Mouse (Mus musculus): ENCODE data around the gene Tmem270. TPM values are rescaled to one million over a fixed set of nuclear protein-coding genes. Genes with fewer than 3 reads are reported as not detected.
A peak's percentile ranks its signal among the peaks of the same experiment; 100 is the strongest.
"Not testable (repeated sequence)": the region's sequence is repeated elsewhere in the genome, so short reads cannot be mapped to it uniquely, and the experiment has no call there.

Tmem270 gene
- total RNA-seq (2021) = not detected

DNA sequence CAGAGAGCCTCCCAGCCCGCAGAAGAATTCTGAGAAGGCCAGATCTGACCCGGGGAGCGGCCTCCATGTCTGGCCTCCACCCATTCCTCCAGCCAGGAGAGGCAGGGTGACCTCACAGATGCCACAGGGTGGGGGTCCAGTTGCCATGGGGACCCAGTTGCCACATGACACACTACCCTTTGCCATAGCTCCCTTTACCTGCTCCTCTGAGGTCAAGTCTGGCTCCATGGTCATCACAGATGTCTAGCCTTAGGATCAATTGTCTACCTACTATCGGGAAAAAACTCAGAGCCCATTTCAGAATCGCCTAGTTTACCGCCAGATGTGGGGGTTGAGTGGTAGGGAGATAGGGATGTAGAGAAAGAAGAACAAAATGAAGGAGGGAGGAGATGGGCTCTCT lies at the start of gene Tmem270:
Gene Tmem270 (minus strand): TSS at position 101 of the 400 bp plus-strand sequence.
- intact Hi-C loops (cut with DNase I) = loop anchor here (1.0 kb wide), 1 partner anchor 59 kb away; no protein-coding TSS in a partner anchor
- DNase-seq (ENCODE audit: low spot score) = no peak

DNA sequence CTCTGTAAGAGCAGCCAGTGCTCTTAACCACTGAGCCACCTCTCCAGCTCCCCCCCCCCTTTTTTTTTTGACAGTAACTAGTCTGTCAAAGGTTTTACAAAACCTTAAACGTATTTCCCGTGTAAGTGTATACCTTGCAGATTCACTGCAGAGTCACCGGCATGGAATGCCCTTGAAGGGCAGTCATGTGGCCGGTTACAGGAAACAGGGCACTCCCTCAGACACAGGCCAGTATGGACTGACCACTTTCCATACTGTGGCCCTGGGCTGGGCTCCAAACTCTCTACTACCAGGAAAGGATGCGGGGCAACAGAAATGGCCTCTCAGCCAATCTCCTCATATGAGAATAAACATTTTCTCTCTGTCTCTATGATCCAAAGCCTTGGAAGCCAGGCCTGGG lies 49.0 kb upstream of the Tmem270 start:
- no peak for DNase-seq (ENCODE audit: low spot score)
- intact Hi-C loops (cut with DNase I) = no loop called here

DNA sequence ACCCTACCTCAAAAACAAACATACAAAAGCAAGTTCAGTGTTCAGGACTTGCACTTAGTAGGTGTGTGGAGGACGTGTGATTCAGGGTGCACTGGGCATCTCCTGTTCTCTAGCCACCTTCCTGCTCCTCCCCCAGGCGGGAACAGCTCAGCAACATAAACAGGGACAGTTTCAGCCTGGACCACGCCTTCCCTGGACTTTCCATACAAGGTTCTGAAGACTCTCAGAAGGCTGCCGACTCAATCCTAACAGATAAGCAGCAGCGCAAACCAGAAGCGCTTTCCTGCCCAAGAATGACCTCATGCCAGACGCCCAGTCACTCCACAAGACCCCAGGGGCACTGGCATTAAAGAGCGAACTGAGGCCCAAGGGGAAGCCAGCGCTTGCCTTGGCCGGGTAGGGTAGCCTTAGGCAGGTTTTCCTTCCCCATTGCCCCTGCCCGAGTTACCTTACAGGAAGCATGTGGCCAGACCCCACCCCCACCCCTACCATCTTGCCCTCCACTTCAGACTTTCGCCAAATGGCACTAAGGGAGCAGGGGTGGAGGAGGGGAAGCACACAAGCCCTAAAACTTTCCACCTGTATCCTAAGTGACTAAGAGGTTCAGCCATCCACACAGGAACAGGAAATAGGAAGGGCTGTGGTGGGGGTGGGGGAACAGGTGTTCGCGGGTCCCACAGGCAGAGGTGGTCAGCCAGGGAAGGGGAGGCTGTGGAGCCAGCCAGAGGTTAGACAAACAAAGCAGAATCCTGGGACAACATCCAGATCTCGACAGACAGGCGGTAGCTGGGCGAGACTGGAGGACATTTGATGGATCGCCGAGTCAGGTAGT lies 44.7 kb upstream of the Tmem270 start:
- DNase-seq (ENCODE audit: low spot score) = peak; percentile 20

DNA sequence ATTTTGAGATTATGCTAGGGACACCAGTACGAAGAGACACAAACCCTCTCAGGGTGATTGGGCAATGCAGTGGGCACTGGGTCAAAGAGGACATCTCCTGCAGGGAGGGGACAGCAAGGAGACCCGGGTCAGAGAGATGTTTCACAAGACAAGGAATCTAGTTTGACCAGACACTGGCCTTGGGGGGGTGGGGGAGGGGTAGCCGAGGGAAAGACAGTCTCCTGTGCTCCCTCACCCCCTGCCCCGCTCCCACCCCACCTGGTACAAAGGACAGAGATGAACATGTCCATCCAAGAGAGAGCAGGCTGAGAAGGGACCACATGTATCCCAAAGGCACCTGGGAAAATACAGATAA lies 41.5 kb upstream of the Tmem270 start:
- intact Hi-C loops (cut with DNase I) = no loop called here
- no peak for DNase-seq (ENCODE audit: low spot score)

More for the DNA sequence above, 44.7 kb upstream of the Tmem270 start:
- intact Hi-C loops (cut with DNase I) = no loop called here

DNA sequence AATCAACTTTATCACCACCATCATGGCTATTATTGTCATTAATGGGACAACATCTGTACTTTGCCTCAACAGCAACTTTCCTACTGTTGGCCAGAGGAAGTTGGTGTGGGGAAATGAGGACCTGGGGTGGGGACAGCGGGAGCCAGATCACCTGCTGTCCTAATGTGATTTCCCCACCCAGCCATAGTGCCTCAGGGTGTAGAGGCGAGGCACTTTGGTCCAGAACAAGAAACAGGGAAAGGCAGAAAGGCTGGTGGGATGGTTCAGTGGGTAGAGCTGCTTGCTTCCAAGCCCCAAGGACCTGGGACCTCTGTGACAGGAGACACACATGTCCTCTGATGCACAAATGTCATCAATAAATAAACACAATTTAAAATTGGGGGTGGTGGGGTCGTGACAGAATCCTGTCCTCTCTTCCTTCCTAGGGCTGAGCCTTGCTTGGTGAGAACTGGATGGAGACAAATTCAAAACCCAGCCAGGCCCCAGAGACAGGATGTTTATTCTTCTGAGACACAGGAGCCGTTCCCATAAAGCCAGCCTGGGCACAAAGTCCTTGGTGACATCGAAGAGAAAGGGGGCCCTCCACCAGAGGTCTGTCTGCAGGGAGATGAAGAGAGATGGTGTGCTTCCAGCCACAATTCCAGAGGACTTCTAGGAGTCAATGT lies 41.0 kb upstream of the Tmem270 start:
- DNase-seq (ENCODE audit: low spot score) = no peak
- intact Hi-C loops (cut with DNase I) = no loop called here

DNA sequence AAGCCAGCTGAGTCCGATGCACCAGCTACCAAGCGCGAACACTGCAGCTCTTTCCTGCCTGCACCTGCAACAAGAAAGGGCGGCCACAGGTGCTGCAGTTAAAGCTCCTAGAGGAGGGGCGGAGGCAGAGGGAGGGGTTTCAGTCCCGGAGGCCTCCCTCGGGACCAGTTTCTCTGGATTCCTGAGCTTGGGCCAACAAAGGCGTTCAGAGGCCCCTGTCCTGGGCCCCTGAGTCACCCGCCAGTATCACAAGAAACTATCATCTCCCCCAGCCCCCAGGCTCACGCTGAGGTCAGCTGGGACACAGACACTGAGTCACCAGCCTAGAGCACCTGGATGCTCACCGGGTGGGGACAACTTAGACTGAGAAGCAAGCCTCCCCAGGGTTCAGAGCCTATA lies 40.3 kb upstream of the Tmem270 start, which contains the start of gene Cldn4:
Gene Cldn4 (minus strand): TSS at position 78 of the 399 bp plus-strand sequence.
- DNase-seq (ENCODE audit: low spot score) = no peak
- intact Hi-C loops (cut with DNase I) = no loop called here

DNA sequence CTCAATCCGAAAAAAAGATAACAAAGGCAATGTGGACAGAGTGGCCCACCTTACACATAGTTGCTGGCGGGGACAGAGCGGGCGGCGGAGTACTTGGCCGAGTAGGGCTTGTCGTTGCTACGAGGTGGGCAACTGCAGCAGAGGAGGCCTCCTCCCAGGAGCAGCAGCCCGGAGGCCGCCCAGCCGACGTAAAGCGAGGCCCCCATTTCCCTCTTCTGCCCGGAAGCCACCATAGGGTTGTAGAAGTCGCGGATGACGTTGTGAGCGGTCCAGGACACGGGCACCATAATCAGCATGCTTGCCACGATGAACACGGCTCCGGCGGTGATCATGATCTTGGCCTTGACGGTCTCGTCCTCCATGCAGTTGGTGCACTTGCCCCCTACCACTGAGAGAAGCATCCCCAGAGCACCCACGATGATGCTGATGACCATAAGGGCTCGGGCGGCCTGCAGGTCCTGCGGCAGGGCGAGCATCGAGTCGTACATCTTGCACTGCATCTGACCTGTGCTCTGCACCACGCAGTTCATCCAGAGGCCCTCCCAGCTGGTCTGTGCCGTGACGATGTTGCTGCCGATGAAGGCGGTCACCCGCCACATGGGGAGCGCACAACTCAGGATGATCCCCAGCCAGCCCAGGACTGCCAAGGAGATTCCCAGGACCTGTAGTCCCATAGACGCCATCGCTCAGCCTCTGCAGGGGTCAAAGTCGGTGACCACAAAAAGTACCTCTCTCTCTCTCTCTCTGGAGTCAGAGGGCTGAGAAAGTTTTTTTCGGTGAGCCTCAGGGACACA lies 39.7 kb upstream of the Tmem270 start:
- intact Hi-C loops (cut with DNase I) = no loop called here
- DNase-seq (ENCODE audit: low spot score) = no peak

DNA sequence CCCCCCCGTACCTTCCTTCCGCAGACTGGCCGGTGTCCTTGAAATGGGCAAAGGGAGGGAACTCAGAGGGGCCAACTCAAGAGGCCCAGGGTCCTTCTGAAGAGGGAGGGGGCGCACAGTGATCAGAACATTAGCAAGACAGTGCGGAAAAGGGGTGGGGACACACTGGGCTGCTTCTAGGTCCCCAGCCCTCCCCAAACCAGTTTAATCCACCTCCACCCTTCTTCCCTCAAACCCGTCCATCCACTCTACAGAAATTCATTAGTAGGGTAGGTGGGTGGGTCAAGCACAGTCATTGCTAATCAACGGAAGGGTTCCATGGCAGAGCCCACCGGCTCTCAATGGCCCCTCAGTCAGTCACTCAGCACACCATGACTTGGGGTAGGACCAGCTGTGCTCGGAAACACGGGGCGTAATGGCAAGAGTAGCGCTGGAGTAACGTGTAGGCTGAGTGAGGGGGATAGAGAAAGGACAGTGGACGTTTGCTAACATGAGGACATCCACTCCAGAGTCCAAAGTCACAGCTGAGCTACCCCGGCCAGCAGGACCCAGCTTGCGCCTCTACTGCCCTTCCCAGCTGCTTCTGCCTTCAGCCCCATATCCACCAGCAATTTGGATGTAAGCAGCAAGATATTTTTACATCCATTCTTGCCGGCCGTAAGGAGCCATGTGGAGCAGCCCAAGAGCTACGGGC lies 38.9 kb upstream of the Tmem270 start:
- no peak for DNase-seq (ENCODE audit: low spot score)
- intact Hi-C loops (cut with DNase I) = no loop called here

DNA sequence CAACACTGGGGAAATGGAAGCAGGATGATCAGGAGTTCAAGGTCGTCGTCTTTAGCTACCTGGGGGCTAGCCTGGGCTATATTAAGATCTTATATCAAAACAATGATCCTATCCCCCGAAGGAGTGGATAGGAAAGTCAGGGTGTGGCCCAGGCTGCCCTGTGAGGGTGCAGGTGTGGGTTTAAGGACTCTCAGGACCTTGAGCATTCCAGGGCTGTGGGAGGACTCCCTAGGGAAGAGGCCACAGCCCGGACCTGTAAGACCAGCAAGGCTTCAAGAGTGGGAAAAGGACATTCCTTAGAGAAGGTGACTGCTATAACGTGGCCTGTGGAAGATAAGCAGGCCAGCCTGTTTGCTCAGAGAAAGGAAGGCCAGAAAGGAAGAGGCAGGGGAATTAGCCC lies 37.6 kb upstream of the Tmem270 start:
- DNase-seq (ENCODE audit: low spot score) = no peak
- intact Hi-C loops (cut with DNase I) = no loop called here

GRCm38 (mm10) chr5:134942740-134943139 lies 36.2 kb upstream of the Tmem270 start:
- DNase-seq (ENCODE audit: low spot score) = no peak
- intact Hi-C loops (cut with DNase I) = no loop called here

DNA sequence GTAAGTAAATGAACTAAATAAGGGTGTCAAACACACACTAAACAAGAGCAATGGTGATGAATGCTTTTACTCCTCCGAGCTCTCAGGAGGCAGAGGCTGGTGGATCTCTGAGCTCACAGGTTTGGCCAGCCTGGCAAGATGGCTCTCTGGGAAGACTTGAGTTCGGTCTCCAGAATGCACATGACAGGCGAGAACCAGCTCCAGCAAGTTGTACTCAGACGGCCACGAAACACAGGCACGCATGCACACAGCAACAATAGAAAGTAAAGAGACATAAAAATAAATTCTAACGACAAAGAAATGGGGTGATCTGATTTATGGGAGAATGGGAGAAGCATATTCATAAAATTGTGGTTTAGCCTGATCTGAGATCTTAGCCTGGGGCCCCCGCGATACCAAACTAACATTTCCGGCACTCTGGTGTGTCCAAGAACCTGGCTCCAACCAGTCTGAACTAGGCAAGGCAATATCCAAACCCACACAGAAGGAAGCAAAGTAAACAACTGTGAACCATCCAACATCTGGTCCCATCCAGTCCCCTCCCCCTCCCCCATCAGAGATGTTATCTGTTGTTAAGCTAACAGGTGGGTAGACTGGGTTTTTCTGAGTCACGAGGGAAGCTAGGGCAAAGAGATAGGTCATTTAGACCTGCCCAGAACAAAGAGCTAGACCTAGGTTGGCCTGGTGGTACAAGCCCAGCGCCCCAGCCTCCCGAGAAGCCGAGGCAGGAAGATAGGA lies 35.1 kb upstream of the Tmem270 start:
- intact Hi-C loops (cut with DNase I) = no loop called here
- no peak for DNase-seq (ENCODE audit: low spot score)

GRCm38 (mm10) chr5:134939554-134939953 lies 33.0 kb upstream of the Tmem270 start:
- DNase-seq (ENCODE audit: low spot score); intact Hi-C loops (cut with DNase I): not testable (repeated sequence)

- intact Hi-C loops (cut with DNase I) = no loop called here
- no peak for DNase-seq (ENCODE audit: low spot score)
Measured at GRCm38 (mm10) chr5:134939069-134939468, 32.5 kb upstream of the Tmem270 start.

GRCm38 (mm10) chr5:134936626-134937185 lies 30.2 kb upstream of the Tmem270 start:
- intact Hi-C loops (cut with DNase I) = no loop called here

GRCm38 (mm10) chr5:134936051-134936450 lies 29.5 kb upstream of the Tmem270 start:
- intact Hi-C loops (cut with DNase I) = no loop called here
- no peak for DNase-seq (ENCODE audit: low spot score)

More at GRCm38 (mm10) chr5:134936626-134937185, 30.2 kb upstream of the Tmem270 start:
- no peak for DNase-seq (ENCODE audit: low spot score)

- DNase-seq (ENCODE audit: low spot score) = no peak
- intact Hi-C loops (cut with DNase I) = no loop called here
Measured at GRCm38 (mm10) chr5:134934666-134935065, 28.1 kb upstream of the Tmem270 start.

DNA sequence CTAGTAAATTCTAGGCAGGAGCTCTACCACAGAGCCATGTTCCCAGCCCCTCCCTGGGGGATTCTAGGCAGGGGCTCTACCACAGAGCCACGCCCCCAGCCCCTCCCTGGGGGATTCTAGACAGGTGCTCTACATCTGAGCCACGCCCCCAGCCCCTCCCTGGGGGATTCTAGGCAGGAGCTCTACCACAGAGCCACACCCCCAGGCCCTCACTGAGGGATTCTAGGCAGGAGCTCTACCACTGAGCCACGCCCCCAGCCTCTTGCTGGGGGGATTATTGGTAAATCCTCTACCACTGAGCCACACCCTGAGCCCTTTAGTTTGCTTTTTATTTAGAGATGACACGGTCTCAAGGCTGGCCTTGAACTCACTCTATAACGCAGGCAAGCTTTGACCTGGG lies 27.2 kb upstream of the Tmem270 start:
- intact Hi-C loops (cut with DNase I) = not testable (repeated sequence)

DNA sequence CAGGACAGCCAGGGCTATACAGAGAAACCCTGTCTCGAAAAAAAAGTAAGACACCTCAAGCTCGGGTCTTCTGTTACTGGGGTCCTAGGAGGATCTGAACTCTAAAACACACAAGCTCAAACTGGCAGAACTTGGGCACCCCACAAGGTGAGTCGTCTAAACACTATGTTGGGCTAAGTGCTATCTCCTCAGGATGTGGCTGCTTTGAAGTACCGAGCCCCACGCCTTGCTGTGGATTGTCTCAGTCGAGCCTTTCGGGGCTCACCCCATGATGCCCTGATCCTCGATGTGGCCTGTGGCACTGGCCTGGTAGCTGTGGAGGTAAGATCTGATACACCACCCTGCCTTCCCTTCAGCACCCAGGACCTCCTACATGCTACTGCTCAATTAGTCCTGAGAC lies 26.7 kb upstream of the Tmem270 start:
- intact Hi-C loops (cut with DNase I) = no loop called here
- no peak for DNase-seq (ENCODE audit: low spot score)

More for the DNA sequence above, 27.2 kb upstream of the Tmem270 start:
- DNase-seq (ENCODE audit: low spot score) = not testable (repeated sequence)

DNA sequence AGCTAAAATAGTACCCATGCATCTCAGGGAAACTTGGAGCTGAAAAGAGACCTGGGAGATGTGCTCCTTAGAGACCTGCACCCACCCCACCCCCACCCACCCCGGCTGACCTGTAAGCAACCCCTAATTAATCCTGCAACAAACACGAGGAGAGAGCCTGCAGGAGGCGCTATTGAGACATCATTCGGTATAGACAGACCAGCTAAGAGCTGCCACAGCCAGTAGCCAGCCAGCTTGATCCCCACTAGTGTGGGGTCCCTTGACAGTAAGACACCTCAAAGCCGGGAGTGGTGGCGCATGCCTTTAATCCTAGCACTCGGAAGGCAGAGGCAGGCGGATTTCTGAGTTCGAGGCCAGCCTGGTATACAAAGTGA lies 26.4 kb upstream of the Tmem270 start:
- intact Hi-C loops (cut with DNase I) = loop anchor here (1.0 kb wide), 1 partner anchor 32 kb away; no protein-coding TSS in a partner anchor
- DNase-seq (ENCODE audit: low spot score) = no peak
